Mouse (Mus musculus) cortical plate, adult 2 months (tissue): ENCODE results near the gene Glis3. TPM values are rescaled to one million over a fixed set of nuclear protein-coding genes. Genes with fewer than 3 reads are reported as not detected.

Source experiments
- H3K27ac ChIP-seq: fragments of 200-500 bp; 2 replicates; pipeline ENCODE4 v1.5.1; 2012; ENCODE audit warnings: low read length, control low read depth, inconsistent platforms; ENCODE audit not compliant: insufficient read depth
- H3K4me1 ChIP-seq: fragments of 200-500 bp; 2 replicates; pipeline ENCODE4 v1.6.1; 2011; ENCODE audit warnings: low read length; ENCODE audit not compliant: control insufficient read depth, insufficient read depth
- H3K4me3 ChIP-seq: fragments of 200-500 bp; 2 replicates; pipeline ENCODE4 v1.5.1; 2011; ENCODE audit warnings: mild to moderate bottlenecking, low read length, control low read depth; ENCODE audit not compliant: insufficient read depth
- CTCF ChIP-seq: fragments of 200-500 bp; IDR thresholded peaks from 2 replicates; pipeline ENCODE4 v1.5.1; 2011; ENCODE audit warnings: mild to moderate bottlenecking, control low read depth, low read length; ENCODE audit not compliant: insufficient read depth; ENCODE audit errors: extremely low read depth
- POLR2A ChIP-seq: fragments of 200-500 bp; IDR thresholded peaks from 2 replicates; pipeline ENCODE4 v1.6.1; 2011; ENCODE audit warnings: mild to moderate bottlenecking, low read length, control low read depth; ENCODE audit not compliant: insufficient read depth; ENCODE audit errors: extremely low read depth
- polyA plus RNA-seq: library from polyadenylated mRNA; depleted of rRNA; stranded (reverse); fragments of >200 nt; gene quantifications from 2 replicates; pipeline ENCODE4 v1.2.3, GENCODE M21; 2012

Glis3 gene
- polyA plus RNA-seq, 1 experiment = 1.9 TPM

DNA sequence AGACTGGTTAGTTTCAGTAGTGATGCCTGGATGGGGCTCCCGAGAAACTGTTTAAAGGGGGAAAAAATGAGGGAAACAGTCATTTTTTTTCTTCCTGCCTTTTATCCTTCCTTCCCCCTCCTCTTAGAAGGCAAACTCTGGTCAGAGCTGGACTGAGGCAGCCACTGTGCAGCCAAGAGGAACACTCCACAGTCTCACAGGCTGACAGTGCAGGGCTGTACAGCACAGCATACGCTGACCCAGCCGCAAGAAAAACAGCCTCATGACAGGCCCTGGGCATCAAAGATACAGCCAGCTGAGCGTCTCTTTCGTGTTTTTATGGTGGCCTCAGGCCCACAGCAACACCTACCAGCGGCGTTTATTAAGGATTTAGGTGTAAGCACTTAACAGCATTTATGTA, 19.0 kb downstream of the Glis3 start:
- no peak for TF ChIP-seq POLR2A
- TF ChIP-seq CTCF = no peak
- Histone ChIP-seq H3K4me1 (no peaks in the 10 kb centered on the region), H3K4me3 (no peak overlapping the region), H3K27ac (no peak overlapping the region)

DNA sequence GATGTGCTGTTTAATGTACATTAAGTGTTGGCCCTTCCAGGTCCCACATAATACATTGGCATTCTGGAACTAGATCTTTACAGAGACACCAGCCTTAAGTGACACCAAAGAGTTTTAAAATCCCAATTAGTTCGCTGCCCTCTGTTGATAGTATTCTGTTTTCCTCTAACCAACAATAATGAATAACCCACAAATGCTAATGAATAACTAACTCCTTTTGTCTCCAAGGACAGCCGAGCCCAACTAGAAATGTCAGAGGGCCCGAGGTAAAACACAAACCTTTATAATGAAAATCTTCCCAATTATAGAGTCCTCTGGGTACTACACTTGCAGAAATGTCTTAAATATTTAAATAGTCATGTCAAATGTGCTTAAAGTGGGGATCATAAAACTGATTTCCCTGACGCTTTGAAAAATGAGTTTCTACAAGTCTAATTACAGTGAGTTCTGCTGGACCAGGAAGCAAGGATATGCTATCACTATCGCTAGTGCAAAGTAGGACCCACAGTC, 22.1 kb downstream of the Glis3 start:
- Histone ChIP-seq H3K4me3 (no peak overlapping the region), H3K27ac (no peak overlapping the region), H3K4me1 (no peaks in the 10 kb centered on the region)
- TF ChIP-seq POLR2A (no peak), CTCF (no peak)

DNA sequence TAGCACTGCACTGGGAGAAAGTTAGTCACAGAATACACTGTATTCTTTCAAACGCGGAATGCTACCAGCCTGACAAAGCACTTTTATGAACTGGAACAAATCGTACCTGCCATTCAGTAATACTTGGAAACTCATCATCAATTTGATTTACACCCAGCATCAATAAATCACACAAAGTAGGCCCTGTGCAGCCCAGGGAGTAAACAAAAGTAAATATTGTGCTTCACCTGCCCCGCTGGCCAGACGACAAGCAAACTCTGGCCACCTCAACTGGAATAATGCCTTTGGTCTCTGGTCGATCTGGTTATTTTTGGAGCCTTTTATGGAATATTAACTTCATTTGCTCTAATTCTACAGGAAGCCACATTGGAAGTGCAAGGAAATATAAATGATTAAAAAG, 23.0 kb downstream of the Glis3 start:
- H3K27ac ChIP-seq = no peak overlapping the region
- H3K4me3 ChIP-seq = no peak overlapping the region
- no peak for TF ChIP-seq CTCF
- TF ChIP-seq POLR2A = no peak
- no peaks in the 10 kb centered on the region for H3K4me1 ChIP-seq

DNA sequence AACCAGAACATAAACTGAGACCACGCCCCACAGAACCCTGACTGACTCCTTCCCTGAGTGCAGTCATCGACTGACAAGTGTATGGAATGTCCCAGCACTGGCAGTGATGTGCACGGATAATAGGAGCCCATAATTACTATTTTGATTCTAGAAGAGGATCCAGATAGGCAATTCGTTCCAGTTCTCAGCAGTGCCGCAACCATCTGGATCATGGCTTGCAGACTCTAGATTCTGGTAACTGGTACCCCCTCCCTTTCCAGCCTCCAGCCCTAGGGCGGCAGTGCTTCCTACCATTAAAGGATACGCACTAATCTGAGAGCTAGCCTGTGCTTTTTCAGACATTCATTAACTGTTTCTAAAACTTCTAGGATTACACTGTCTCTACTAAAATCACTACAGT, 24.7 kb downstream of the Glis3 start:
- TF ChIP-seq CTCF (no peak), POLR2A (no peak)
- Histone ChIP-seq H3K27ac (no peak overlapping the region), H3K4me3 (no peak overlapping the region), H3K4me1 (no peaks in the 10 kb centered on the region)

DNA sequence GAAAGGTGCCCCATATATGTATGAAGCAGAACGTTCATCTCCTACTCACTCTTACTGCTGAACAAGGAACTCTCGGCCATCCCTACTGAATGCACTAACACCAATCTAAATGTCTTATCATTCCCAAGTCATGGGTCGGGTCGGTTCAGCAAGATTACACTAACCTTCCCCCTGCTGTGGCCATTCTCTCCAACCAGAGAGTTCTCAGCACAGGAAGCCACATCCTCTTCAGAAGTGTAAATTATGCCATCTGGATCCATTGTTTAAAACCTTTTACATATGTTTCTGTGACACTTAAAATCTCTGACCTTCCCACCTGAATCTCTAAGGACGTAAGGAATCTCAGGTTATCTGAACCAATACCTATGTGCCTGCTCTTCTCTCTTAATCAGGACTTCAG, 29.0 kb downstream of the Glis3 start:
- Histone ChIP-seq H3K4me3 (no peak overlapping the region), H3K27ac (no peak overlapping the region), H3K4me1 (no peaks in the 10 kb centered on the region)
- TF ChIP-seq POLR2A (no peak), CTCF (no peak)

DNA sequence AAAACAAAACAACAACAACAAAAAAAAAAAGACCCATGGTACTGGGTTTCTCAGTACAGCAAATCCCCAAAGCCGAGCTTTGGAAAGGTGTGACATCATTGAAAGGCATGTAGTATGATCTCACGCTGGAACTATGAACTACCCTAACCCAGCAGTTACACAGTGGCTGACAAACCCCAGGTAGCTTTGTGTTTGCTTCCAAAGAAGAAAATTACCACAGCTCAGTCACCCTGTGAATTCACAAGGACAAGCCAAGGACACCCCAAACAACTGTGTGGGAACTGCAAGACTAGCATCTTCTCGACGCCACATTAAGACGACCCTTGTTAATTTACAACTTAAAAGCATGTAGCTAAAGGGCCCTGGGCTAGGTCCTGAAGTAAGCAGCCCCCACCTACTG, 30.4 kb downstream of the Glis3 start:
- Histone ChIP-seq H3K4me3 (no peak overlapping the region), H3K27ac (no peak overlapping the region), H3K4me1 (no peaks in the 10 kb centered on the region)
- TF ChIP-seq CTCF (no peak), POLR2A (no peak)

DNA sequence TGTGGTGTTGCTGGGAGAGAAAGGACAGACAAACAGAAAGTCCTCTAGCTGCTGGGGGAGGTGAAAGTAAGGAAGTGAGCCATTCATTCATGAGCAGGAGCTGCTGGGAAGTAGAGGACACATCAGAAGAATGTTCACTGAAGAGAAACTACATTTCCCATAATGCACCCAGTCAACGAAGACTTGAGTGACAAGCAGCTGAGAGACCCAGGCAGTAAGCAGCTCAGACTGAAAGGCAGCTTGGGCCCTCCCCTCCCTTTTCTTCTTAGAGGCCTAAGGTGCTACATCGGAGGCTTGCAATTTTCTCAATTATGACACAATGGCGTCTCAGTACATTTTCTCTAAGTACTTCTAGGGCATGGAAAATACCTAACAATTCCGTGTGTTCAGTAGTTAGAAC, 31.0 kb downstream of the Glis3 start:
- no peak for TF ChIP-seq POLR2A
- TF ChIP-seq CTCF = no peak
- H3K4me3 ChIP-seq = no peak overlapping the region
- no peak overlapping the region for H3K27ac ChIP-seq
- no peaks in the 10 kb centered on the region for H3K4me1 ChIP-seq

DNA sequence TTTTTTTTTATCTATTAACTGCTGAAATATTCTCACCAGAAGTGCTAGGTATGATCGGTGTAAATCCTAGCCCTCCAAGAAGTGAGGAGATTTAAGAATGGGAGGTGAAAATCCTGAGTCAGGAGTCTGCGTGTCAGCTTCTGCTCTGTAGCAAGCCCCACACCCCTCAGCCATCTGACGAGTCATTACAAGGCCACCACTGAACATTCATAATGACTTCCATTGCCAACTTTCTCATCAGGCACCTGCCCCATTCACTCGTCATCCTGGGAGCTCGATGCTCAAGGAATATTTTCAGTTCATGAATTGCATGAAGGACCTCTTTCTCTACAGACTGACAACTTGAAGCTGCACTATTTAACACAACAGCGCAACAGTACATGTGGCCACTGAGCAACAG, 32.5 kb downstream of the Glis3 start:
- Histone ChIP-seq H3K4me3 (no peak overlapping the region), H3K27ac (no peak overlapping the region), H3K4me1 (no peaks in the 10 kb centered on the region)
- TF ChIP-seq CTCF (no peak), POLR2A (no peak)

DNA sequence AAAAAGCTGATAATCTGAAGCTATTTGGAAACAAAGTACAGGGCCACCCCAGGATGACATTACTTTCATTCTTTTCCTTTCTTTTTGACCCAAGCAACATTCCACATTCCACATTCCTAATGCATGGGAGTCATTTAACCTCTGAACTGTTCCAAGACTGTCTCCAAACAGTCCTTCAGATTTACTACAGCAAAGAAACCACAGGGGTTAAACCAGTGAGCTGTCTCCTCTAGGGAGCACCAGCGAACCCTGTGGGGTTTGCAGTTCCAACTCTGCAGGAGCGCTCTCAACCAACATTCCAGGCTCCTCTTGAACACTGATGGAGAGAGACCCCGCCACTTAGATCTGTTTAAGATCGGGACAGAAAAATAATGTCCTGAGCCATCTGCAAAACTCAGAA, 33.6 kb downstream of the Glis3 start:
- Histone ChIP-seq H3K4me1 (no peaks in the 10 kb centered on the region), H3K27ac (no peak overlapping the region), H3K4me3 (no peak overlapping the region)
- TF ChIP-seq CTCF (no peak), POLR2A (no peak)

DNA sequence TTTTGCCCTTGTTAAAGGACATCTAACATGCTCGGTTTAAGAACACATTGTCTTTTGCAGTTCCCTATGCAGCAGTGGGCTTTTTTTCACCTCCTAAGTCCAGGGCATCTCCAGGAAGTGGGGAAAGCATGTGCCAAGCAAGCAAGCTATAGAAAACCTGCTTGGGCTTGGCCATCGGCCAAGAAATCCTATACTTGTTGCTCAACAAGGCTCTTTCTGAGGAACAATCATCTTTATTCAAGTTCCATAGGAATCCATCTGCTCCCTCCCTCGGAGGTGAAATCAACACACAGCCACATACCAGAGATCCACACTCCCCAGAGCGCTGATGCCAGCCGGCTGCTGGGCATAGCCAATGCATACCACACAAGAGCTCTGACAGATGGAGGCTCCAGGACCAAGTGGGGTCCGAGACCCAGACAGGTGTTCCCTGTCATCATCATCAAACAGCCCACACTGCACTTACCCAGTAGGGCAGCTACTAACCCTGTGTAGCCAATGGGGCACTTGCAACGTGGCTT, 39.0 kb downstream of the Glis3 start:
- TF ChIP-seq CTCF = no peak
- no peak for TF ChIP-seq POLR2A
- Histone ChIP-seq H3K4me1 (no peaks in the 10 kb centered on the region; the same call in 1 of the 2 replicates), H3K4me3 (no peak overlapping the region), H3K27ac (no peak overlapping the region)
